Mouse (Mus musculus) heart, adult 2 months (tissue): ENCODE results near the gene Tox4.

Source experiments
- CTCF ChIP-seq: fragments of 200-600 bp; IDR thresholded peaks from 2 replicates; pipeline ENCODE4 v1.8.1; 2022; ENCODE audit warnings: antibody characterized with exemption, mild to moderate bottlenecking, moderate library complexity
- EP300 ChIP-seq: fragments of 200-500 bp; IDR thresholded peaks from 2 replicates; pipeline ENCODE4 v1.6.1; 2011; ENCODE audit warnings: low read depth, low read length, control low read depth; ENCODE audit not compliant: insufficient read depth

- TF ChIP-seq EP300 (no peak), CTCF (no peak)
Observed at GRCm38 (mm10) chr14:52327910-52328812, 49.2 kb downstream of the Tox4 start, which contains the start of gene Sall2.
